Mouse (Mus musculus) megakaryocyte, embryonic 14.5 days (primary cell): ENCODE data around the gene Usp46. TPM values are rescaled to one million over a fixed set of nuclear protein-coding genes. Genes with fewer than 3 reads are reported as not detected.
"Not testable (repeated sequence)": the region's sequence is repeated elsewhere in the genome, so short reads cannot be mapped to it uniquely, and the experiment has no call there.

Experiments used
- H3K27me3 ChIP-seq: replicated peaks from 2 replicates; pipeline ENCODE3; 2012; ENCODE audit warnings: inconsistent platforms
- H3K36me3 ChIP-seq: replicated peaks from 2 replicates; pipeline ENCODE3; 2012; ENCODE audit warnings: low read length, inconsistent platforms, mixed read lengths
- H3K4me1 ChIP-seq: 2 replicates; pipeline ENCODE4 v1.6.1; 2012; ENCODE audit warnings: inconsistent platforms
- H3K4me3 ChIP-seq: replicated peaks from 2 replicates; pipeline ENCODE3; 2012; ENCODE audit warnings: moderate library complexity, mild to moderate bottlenecking, inconsistent platforms
- H3K9me3 ChIP-seq: 2 replicates; pipeline ENCODE4 v1.6.1; 2012; ENCODE audit warnings: inconsistent platforms
- FLI1 ChIP-seq: IDR thresholded peaks from 2 replicates; pipeline ENCODE4 v1.6.1; 2012; ENCODE audit warnings: low read length, inconsistent platforms, mixed read lengths
- GATA1 ChIP-seq: IDR thresholded peaks from 3 replicates; pipeline ENCODE4 v1.6.1; 2012; ENCODE audit warnings: mixed read lengths, low read length, inconsistent platforms, borderline replicate concordance
- polyA plus RNA-seq: library from polyadenylated mRNA; stranded (reverse); fragments of >175 nt; gene quantifications from 2 replicates; pipeline ENCODE4 v1.2.3, GENCODE M21; 2012; ENCODE audit warnings: low replicate concordance; ENCODE audit not compliant: insufficient read depth

Usp46 gene
- polyA plus RNA-seq, 1 experiment, result 1.5 TPM

DNA sequence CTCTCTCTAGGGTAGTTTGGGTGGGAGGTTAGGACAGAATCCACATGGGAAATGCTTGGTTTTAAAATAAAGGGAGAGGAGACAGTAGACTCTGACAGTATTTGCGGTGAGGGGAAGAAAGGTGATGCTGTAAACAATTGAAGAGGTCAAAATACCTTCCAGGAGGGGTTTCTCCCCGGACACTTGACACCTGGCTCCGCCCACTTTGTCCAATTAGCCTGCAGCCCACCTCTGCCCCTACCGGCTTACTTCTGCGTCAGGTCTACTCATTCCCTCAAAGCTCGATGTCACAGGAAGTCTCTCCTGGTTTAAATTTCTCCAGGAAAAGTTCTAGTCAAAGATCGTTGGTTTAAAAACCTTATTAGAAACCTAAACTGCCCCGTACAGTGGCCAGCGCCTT, 8.5 kb upstream of the Usp46 start:
- Histone ChIP-seq H3K4me1 (peaks cover 82% of the 10 kb centered on the region), H3K36me3 (no peaks in the 10 kb centered on the region), H3K4me3 (no peak overlapping the region), H3K9me3 (no peaks in the 10 kb centered on the region), H3K27me3 (no peaks in the 10 kb centered on the region)
- no peak for TF ChIP-seq FLI1
- TF ChIP-seq GATA1, result no peak

- H3K4me3 ChIP-seq, H3K36me3 ChIP-seq, H3K27me3 ChIP-seq, H3K9me3 ChIP-seq: not testable (repeated sequence)
- H3K4me1 ChIP-seq, result peaks cover 67% of the 10 kb centered on the region
These were observed 2.3 kb upstream of the Usp46 start for GRCm38 (mm10) chr5:74070564-74070963.

DNA sequence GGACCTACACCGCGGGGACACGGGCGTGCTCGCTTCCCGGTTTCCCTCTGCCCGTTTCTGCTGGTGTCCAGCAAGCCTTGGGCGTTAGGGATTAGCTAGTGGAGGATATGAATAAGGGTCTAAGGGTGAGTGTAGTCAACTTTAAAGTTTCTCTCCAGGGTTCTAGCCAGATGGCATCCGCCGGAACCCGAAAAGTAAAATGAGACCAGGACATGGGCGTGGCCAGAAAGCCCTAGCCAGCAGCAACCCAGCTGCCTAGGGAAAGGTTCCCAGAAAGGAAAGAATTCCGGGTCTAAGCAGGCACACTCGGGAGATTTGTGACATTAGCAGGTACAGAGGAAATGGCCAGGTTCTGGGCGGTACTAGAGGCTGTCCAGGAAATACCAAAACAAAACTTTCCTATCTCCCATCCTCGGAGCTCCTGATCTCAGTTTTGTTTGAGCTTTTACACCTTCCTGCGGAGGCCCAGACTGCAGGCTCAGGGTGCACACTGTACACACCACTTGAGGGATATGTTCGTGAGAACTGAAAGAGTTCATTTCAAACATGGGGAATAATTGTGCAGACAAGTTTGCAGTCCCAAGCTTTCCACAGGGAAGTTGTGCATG, 587 bp upstream of the Usp46 start:
- Histone ChIP-seq H3K4me1 (peaks cover 67% of the 10 kb centered on the region), H3K9me3 (no peaks in the 10 kb centered on the region), H3K36me3 (peaks cover 5% of the 10 kb centered on the region), H3K27me3 (no peaks in the 10 kb centered on the region), H3K4me3 (peak overlapping the region; percentile 98)
- TF ChIP-seq FLI1, result no peak
- no peak for TF ChIP-seq GATA1

DNA sequence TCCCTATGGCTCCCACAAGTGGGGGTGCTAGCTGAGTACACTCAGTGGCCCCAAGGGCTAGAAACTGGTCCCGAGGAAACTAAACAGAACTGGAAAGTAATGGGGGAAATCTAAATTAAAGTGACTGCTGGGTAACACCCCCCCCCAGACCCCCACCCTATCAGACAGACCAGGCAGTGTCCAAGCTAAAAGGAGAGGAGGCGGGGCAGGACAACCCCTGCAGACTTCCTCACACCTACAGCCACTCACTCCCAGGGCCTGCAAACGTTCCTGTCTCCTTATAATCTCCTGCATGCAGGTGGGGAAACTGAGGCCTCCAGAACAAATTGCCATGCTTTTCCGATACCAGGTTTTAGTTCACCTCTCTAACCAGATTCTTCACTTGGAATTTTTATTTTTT, 885 bp downstream of the Usp46 start:
- H3K27me3 ChIP-seq, result no peaks in the 10 kb centered on the region
- H3K4me3 ChIP-seq, result peak overlapping the region; percentile 98
- H3K36me3 ChIP-seq, result peaks cover 14% of the 10 kb centered on the region
- peaks cover 75% of the 10 kb centered on the region for H3K4me1 ChIP-seq
- H3K9me3 ChIP-seq, result no peaks in the 10 kb centered on the region
- TF ChIP-seq GATA1 (no peak), FLI1 (no peak)

DNA sequence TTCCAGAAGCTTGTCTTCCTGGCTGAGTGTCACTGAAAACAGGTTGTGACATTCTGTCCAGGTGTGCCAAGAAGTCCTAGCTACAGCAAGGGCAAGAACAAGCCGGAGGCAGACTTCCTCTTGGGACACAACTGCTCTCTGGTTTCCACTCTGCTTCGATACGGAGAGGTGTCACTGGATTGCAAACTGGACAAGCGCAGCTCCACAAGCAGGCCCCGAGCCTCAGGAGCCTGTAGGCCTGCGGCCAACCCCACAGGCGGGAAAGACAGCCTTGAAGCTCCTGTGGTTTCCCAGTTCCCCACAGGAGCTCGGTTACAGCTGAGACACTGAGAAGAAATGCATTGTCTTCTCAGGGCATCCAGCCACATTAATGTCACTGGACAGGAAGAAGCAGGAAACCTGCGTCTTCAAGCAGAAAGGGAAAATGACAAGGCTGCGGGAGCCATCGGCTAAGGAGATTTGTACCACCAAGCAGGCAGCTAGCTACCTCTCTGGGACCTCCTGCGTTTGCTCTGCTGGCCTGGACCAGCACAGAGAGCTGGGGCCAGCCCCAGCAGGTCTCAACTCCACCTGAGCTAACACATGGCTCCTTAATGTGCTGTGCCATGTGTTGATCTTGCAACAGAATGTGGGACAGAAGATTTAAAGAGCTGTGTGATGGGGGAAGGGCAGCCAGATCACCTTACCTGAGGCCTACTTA, 1.7 kb downstream of the Usp46 start:
- H3K36me3 ChIP-seq, result peaks cover 17% of the 10 kb centered on the region
- TF ChIP-seq GATA1, result no peak
- peak; percentile 25; the same call in 1 of the 2 replicates for TF ChIP-seq FLI1
- H3K27me3 ChIP-seq, result no peaks in the 10 kb centered on the region
- H3K9me3 ChIP-seq, result no peaks in the 10 kb centered on the region
- H3K4me3 ChIP-seq, result peak overlapping the region; percentile 98
- peaks cover 75% of the 10 kb centered on the region for H3K4me1 ChIP-seq

DNA sequence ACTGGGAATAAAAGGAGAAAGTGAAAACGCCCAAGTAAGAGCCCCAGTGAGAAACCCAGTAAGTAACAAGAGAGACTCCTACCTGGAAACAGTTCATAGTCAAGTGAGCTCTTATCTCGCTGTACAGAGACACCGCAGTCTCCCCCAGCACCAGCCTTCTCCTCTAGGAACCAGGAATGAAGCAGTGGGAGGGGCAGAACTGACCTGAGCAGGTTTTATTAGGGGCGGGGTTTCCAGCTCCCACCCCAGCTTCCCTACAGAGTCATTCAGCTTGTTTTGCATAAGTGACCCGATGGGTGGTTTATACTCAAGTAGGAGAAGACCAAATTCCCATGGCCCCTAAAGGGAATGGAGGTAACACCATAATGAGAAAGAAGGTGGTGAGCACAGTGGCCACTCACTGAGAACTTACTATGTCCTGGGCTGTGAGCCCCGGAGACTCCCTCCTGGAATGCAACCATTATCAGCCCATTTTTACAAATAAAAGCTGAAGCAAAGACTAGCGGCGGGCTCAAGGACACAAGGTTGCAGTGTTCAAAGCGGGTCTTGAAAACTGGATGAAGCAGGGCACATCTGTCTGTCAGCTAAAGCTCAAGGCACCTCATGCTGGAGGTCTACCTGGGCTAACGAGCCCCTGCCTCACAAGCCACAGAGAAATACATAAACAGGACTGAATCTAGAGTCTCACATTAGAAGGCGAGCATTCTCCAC, 2.5 kb downstream of the Usp46 start:
- Histone ChIP-seq H3K36me3 (peaks cover 23% of the 10 kb centered on the region), H3K27me3 (no peaks in the 10 kb centered on the region), H3K9me3 (no peaks in the 10 kb centered on the region), H3K4me3 (peak overlapping the region; percentile 98), H3K4me1 (peaks cover 82% of the 10 kb centered on the region)
- TF ChIP-seq GATA1 (no peak), FLI1 (no peak)

DNA sequence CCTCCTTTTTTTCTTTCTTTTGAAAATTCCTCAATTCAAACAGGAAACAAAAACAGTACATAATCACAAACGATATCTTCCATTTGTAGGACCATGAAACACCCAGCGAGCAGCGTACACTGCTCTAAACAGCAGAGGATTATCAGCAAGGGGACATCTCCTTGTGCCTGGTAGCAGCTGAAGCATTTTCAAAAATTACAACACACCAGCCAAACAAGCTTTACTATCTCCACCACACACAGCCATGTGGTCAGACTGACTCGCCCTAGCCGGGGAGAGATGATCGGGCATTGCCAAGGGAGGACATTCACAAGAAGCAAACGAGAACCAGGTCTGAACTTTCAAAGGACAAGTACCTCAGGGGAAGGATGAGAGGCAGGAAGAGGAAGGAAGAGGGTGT, 3.4 kb downstream of the Usp46 start:
- peaks cover 28% of the 10 kb centered on the region for H3K36me3 ChIP-seq
- TF ChIP-seq FLI1 (no peak), GATA1 (peak; percentile 65; the same call in 2 of the 3 replicates)
- peaks cover 82% of the 10 kb centered on the region for H3K4me1 ChIP-seq
- H3K27me3 ChIP-seq, result no peaks in the 10 kb centered on the region
- H3K9me3 ChIP-seq, result no peaks in the 10 kb centered on the region
- H3K4me3 ChIP-seq, result peak overlapping the region; percentile 98

DNA sequence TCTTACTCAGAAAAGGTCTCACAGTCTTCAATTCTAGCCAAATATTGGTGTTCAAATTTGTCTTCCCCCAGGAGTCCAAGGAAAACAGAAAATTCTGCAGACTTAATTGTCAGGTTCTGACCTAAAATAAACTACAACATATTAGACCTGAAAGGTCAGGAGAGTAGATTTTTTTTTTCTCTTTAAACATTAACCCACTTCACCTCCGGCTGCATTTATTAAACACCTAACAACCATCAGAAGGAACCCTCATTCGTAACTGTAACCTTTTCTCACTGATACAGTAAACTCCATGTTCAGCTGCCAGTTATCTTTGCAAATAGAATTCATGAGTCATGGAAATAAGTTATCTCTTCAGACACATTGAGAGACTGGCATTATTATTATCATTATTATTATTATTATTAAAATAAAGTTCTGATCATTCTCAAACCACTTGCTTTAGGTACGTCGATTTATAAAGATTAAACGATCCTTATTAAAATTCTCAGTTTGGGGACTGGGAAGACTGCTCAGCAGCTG, 4.9 kb downstream of the Usp46 start:
- Histone ChIP-seq H3K27me3 (no peaks in the 10 kb centered on the region), H3K4me1 (peaks cover 77% of the 10 kb centered on the region), H3K4me3 (peak overlapping the region; percentile 79), H3K9me3 (no peaks in the 10 kb centered on the region), H3K36me3 (peaks cover 33% of the 10 kb centered on the region)
- no peak for TF ChIP-seq FLI1
- no peak for TF ChIP-seq GATA1

DNA sequence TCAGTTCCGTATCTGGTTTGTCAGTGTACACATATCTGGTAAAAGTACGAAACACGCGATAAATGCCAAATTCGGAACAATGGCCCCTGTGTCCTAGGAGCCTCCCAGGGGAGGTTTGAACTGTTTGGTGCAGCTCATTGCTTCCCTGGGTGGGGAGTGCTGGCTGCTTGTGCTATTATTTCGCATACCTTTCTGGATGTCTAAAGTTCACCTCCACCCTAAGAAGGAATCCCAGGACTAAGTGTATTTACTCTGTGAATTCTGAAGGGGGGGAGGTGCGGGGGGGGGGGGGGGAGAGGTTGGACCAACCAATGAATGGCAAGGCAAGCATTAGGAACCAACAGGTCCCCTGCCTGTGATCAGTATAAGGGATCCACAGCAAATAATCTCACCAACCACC, 6.0 kb downstream of the Usp46 start:
- H3K4me1 ChIP-seq, result peaks cover 78% of the 10 kb centered on the region
- peaks cover 33% of the 10 kb centered on the region for H3K36me3 ChIP-seq
- H3K4me3 ChIP-seq, result peak overlapping the region; percentile 64

GRCm38 (mm10) chr5:74061408-74062047, 6.7 kb downstream of the Usp46 start:
- Histone ChIP-seq H3K27me3 (no peaks in the 10 kb centered on the region), H3K36me3 (peaks cover 37% of the 10 kb centered on the region), H3K9me3 (no peaks in the 10 kb centered on the region), H3K4me1 (peaks cover 76% of the 10 kb centered on the region), H3K4me3 (no peak overlapping the region)
- no peak for TF ChIP-seq FLI1
- no peak for TF ChIP-seq GATA1

More for the DNA sequence above, 6.0 kb downstream of the Usp46 start:
- TF ChIP-seq FLI1 (no peak), GATA1 (no peak)
- H3K27me3 ChIP-seq, result no peaks in the 10 kb centered on the region
- no peaks in the 10 kb centered on the region for H3K9me3 ChIP-seq
